Mouse (Mus musculus) cerebellum, adult 8-10 months (tissue): Measurements from ENCODE around the gene Lipa.

ENCODE experiments used
- DNase-seq: peaks from one replicate; pipeline ENCODE4 v3.0.0; 2022

Gene Lipa

GRCm38 (mm10) chr19:34521978-34522377 lies 5.3 kb downstream of the Lipa start:
- no peak for DNase-seq

- DNase-seq: no peak
Observed at GRCm38 (mm10) chr19:34521361-34521760, 5.9 kb downstream of the Lipa start.

- no peak for DNase-seq
Observed at GRCm38 (mm10) chr19:34520051-34520450, 7.2 kb downstream of the Lipa start.

GRCm38 (mm10) chr19:34519646-34520045 lies 7.6 kb downstream of the Lipa start:
- no peak for DNase-seq

GRCm38 (mm10) chr19:34518786-34519185 lies 8.5 kb downstream of the Lipa start:
- DNase-seq: no peak

- DNase-seq: peak; percentile 13
Observed at GRCm38 (mm10) chr19:34517812-34518594, 9.3 kb downstream of the Lipa start.

GRCm38 (mm10) chr19:34517197-34517596 lies 10.1 kb downstream of the Lipa start:
- no peak for DNase-seq

GRCm38 (mm10) chr19:34516346-34516745 lies 10.9 kb downstream of the Lipa start:
- no peak for DNase-seq

- no peak for DNase-seq
Observed at GRCm38 (mm10) chr19:34515681-34516080, 11.6 kb downstream of the Lipa start.

- DNase-seq: no peak
Observed at GRCm38 (mm10) chr19:34511528-34511927, 15.7 kb downstream of the Lipa start.

- no peak for DNase-seq
Observed at GRCm38 (mm10) chr19:34510717-34511116, 16.6 kb downstream of the Lipa start.

- DNase-seq: no peak
Observed at GRCm38 (mm10) chr19:34505161-34505721, 22.0 kb downstream of the Lipa start.

- DNase-seq: peak; percentile 30
Observed at GRCm38 (mm10) chr19:34500763-34501162, 26.5 kb downstream of the Lipa start.

- DNase-seq: no peak
Observed at GRCm38 (mm10) chr19:34496353-34496752, 30.9 kb downstream of the Lipa start.

GRCm38 (mm10) chr19:34493859-34494258 lies 33.4 kb downstream of the Lipa start:
- DNase-seq: no peak

GRCm38 (mm10) chr19:34483547-34483946 lies 43.7 kb downstream of the Lipa start:
- DNase-seq: peak; percentile 7

- no peak for DNase-seq
Observed at GRCm38 (mm10) chr19:34474991-34475971, 52.0 kb downstream of the Lipa start, which contains the start of gene Ch25h. TSS of gene Ch25h (minus strand) at chr19:34475164.

GRCm38 (mm10) chr19:34474228-34474990 lies 52.9 kb downstream of the Lipa start:
- no peak for DNase-seq

- no peak for DNase-seq
Observed at GRCm38 (mm10) chr19:34471703-34472102, 55.6 kb downstream of the Lipa start.

GRCm38 (mm10) chr19:34468794-34469193 lies 58.5 kb downstream of the Lipa start:
- no peak for DNase-seq

GRCm38 (mm10) chr19:34468216-34468615 lies 59.1 kb downstream of the Lipa start:
- DNase-seq: no peak

GRCm38 (mm10) chr19:34464453-34464852 lies 62.8 kb downstream of the Lipa start:
- DNase-seq: no peak
